Mouse (Mus musculus) forebrain, embryonic 11.5 days (tissue): ENCODE measurements at regions not wholly inside any gene's neighbourhood (a gene's known extent, or its start where the extent isn't known, plus 50 kb on each side); places are given as distances from the start of the nearest gene placed in this dataset.

ENCODE experiments used
- ATAC-seq: fragments of 200-750 bp; cut with Nextera tagmentation; replicated peaks from 2 replicates; pipeline ENCODE4 v1.8.0; 2017; ENCODE audit warnings: moderate TSS enrichment; ENCODE audit not compliant: low FRiP score
- DNase-seq: peaks from one replicate; pipeline ENCODE4 v3.0.0-alpha.2; 2017; ENCODE audit warnings: low spot score
- H3K27ac ChIP-seq: fragments of 300-500 bp; sonication (generic); 2 replicates; pipeline ENCODE4 v1.5.1; 2014; ENCODE audit warnings: low read depth, low read length
- H3K27me3 ChIP-seq: fragments of 300-500 bp; sonication (generic); 2 replicates; pipeline ENCODE4 v1.6.1; 2014; ENCODE audit warnings: mild to moderate bottlenecking, low read length, mixed read lengths; ENCODE audit not compliant: control insufficient read depth, insufficient read depth
- H3K36me3 ChIP-seq: fragments of 300-500 bp; sonication (generic); 2 replicates; pipeline ENCODE4 v1.6.1; 2014; ENCODE audit warnings: mild to moderate bottlenecking, low read length, moderate library complexity, mixed read lengths; ENCODE audit not compliant: control insufficient read depth, insufficient read depth
- H3K4me1 ChIP-seq: fragments of 300-500 bp; sonication (generic); replicated peaks from 2 replicates; pipeline ENCODE4 v1.6.1; 2014; ENCODE audit warnings: low read length, mixed read lengths; ENCODE audit not compliant: control insufficient read depth, insufficient read depth
- H3K4me2 ChIP-seq: fragments of 300-500 bp; sonication (generic); 2 replicates; pipeline ENCODE4 v1.6.1; 2014; ENCODE audit warnings: low read depth, mild to moderate bottlenecking, low read length, moderate library complexity, mixed read lengths; ENCODE audit not compliant: severe bottlenecking
- H3K4me3 ChIP-seq: fragments of 300-500 bp; sonication (generic); 2 replicates; pipeline ENCODE4 v1.5.1; 2014; ENCODE audit warnings: low read depth, low read length
- H3K9ac ChIP-seq: fragments of 300-500 bp; sonication (generic); 2 replicates; pipeline ENCODE4 v1.6.1; 2014; ENCODE audit warnings: low read length
- H3K9me3 ChIP-seq: fragments of 300-500 bp; sonication (generic); 2 replicates; pipeline ENCODE4 v1.6.1; 2016; ENCODE audit warnings: low read length, mixed read lengths; ENCODE audit not compliant: control insufficient read depth
- WGBS: fragments of 180-500 bp; shearing (Covaris S2); extraction: QIAGEN DNeasy Blood & Tissue Kit; methylation state at CpG from one replicate; pipeline ENCODE4 v1.1.7; 2014; 5-methylcytosine and 5-hydroxymethylcytosine counted together

DNA sequence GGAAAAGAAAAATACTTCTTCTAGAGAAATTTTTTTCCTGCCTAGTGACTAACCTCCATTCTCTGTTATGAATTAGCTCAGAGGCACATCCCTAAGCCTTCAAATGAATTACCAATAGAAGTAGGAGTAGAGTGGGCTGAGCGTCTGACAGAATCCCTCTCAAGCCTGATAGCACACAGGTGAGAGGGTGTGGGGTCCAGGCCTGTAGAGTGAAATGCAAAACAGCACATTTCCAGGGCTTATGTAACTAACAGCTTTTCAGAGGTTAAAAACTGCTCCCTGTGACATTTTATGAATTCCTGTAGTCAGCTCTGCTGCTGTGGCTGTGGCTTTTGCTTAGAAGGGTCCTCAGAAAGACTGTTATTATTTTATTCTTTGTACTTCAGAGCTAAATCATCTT is 187.7 kb upstream of the AI593442 start:
- Histone ChIP-seq H3K36me3 (no peaks in the 10 kb centered on the region), H3K4me2 (no peak overlapping the region)
- ATAC-seq, result no peak

GRCm38 (mm10) chr9:52860327-52860726 is 180.7 kb upstream of the AI593442 start:
- no peak overlapping the region for H3K27ac ChIP-seq
- ATAC-seq (no peak), DNase-seq (no peak)
- 69% methylated on average over 4 of the region's 4 CpGs for WGBS
- no peak overlapping the region for H3K9ac ChIP-seq
- H3K9me3 ChIP-seq, result no peaks in the 10 kb centered on the region
- H3K27me3 ChIP-seq, result no peaks in the 10 kb centered on the region
- H3K4me2 ChIP-seq, result no peak overlapping the region
- H3K4me3 ChIP-seq, result no peak overlapping the region
- no peaks in the 10 kb centered on the region for H3K36me3 ChIP-seq
- no peaks in the 10 kb centered on the region for H3K4me1 ChIP-seq

More for the DNA sequence above, 187.7 kb upstream of the AI593442 start:
- 72% methylated on average over 1 of the region's 1 CpGs for WGBS
- Histone ChIP-seq H3K4me1 (no peaks in the 10 kb centered on the region), H3K27me3 (no peaks in the 10 kb centered on the region), H3K9ac (no peak overlapping the region), H3K4me3 (no peak overlapping the region), H3K9me3 (no peaks in the 10 kb centered on the region), H3K27ac (no peak overlapping the region)
- no peak for DNase-seq

DNA sequence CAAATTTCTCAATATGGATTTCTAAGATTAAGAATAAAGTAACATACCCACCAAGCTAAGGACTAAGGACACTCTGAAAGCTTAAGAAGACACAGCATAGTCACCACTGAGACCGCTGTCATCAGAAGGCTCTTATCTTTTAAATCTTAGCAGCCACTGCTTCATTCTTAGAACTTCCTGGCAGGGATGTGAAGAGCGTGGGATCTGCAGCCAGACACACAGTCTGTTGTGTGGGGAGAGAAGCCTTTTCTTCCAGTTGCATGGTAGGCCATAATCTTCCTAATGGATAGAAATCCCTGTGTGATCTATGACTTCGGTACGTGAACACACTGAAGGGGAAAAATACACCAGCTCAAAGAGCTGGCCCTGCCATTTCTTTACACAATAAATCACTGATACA is 178.8 kb upstream of the AI593442 start:
- 53% methylated on average over 4 of the region's 4 CpGs for WGBS
- Histone ChIP-seq H3K27me3 (no peaks in the 10 kb centered on the region), H3K27ac (no peak overlapping the region), H3K9ac (no peak overlapping the region), H3K36me3 (no peaks in the 10 kb centered on the region), H3K4me3 (no peak overlapping the region), H3K9me3 (no peaks in the 10 kb centered on the region), H3K4me1 (no peaks in the 10 kb centered on the region), H3K4me2 (no peak overlapping the region)
- no peak for DNase-seq
- ATAC-seq, result no peak

- Histone ChIP-seq H3K9me3 (no peaks in the 10 kb centered on the region), H3K27me3 (no peaks in the 10 kb centered on the region), H3K4me2 (no peak overlapping the region), H3K36me3 (no peaks in the 10 kb centered on the region), H3K4me1 (no peaks in the 10 kb centered on the region), H3K4me3 (no peak overlapping the region), H3K9ac (no peak overlapping the region), H3K27ac (no peak overlapping the region)
- no peak for ATAC-seq
- no peak for DNase-seq
- 82% methylated on average over 6 of the region's 6 CpGs for WGBS
Measured at GRCm38 (mm10) chr9:52853338-52853737, 173.8 kb upstream of the AI593442 start.

GRCm38 (mm10) chr9:52850552-52850951 is 171.0 kb upstream of the AI593442 start:
- H3K4me1 ChIP-seq, result no peaks in the 10 kb centered on the region
- no peaks in the 10 kb centered on the region for H3K9me3 ChIP-seq
- H3K36me3 ChIP-seq, result no peaks in the 10 kb centered on the region
- no peaks in the 10 kb centered on the region for H3K27me3 ChIP-seq
- no peak for ATAC-seq
- DNase-seq, result no peak
- H3K4me2 ChIP-seq, result no peak overlapping the region
- H3K27ac ChIP-seq, result no peak overlapping the region
- H3K4me3 ChIP-seq, result no peak overlapping the region
- no peak overlapping the region for H3K9ac ChIP-seq
- 92% methylated on average over 2 of the region's 2 CpGs for WGBS

DNA sequence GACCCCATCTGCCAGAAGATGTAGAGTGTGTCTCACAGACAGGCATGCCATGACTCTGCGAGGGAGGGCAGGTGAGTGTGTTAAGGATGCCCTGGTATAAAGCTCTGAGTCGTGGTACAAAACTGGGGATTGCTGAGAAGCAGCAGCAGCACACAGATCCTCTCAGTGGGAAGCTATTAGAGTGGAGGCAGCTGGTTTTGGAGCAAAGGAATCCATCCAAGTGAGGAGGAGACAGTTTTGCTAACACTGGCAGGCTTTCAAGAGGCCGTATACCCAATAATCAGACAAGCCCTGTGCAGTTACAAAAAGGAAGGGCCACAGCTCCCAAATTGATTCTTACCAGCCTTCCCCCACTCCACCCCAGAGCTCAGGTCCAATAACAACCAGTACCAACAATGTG is 170.4 kb upstream of the AI593442 start:
- H3K9me3 ChIP-seq, result no peaks in the 10 kb centered on the region
- no peak overlapping the region for H3K9ac ChIP-seq
- no peak overlapping the region for H3K4me2 ChIP-seq
- DNase-seq, result no peak
- H3K4me3 ChIP-seq, result no peak overlapping the region
- WGBS, result 68% methylated on average over 3 of the region's 3 CpGs
- no peak overlapping the region for H3K27ac ChIP-seq
- ATAC-seq, result no peak
- H3K36me3 ChIP-seq, result no peaks in the 10 kb centered on the region
- no peaks in the 10 kb centered on the region for H3K4me1 ChIP-seq
- no peaks in the 10 kb centered on the region for H3K27me3 ChIP-seq

DNA sequence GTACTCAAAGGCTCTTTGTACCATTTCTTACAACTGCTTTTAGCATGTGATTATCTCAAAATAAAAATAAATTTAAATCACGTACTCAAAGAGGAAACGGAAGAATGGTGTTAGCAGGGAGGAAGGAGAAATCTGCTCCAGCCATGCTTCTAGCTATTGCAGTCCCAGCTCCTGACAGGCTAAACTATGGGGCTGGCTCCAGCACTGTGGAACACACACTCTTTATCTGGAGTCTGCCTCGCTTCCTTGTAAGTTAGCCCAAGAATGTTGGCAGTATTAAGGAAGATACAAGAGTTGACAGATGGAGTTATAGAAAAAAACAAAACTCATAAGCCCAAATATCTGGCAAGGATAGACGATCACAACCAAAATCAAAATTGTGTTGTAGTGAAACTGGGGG is 161.5 kb upstream of the AI593442 start:
- no peaks in the 10 kb centered on the region for H3K4me1 ChIP-seq
- ATAC-seq (no peak), DNase-seq (no peak)
- H3K9ac ChIP-seq, result no peak overlapping the region
- 90% methylated on average over 4 of the region's 4 CpGs for WGBS
- H3K4me2 ChIP-seq, result no peak overlapping the region
- no peaks in the 10 kb centered on the region for H3K27me3 ChIP-seq
- no peaks in the 10 kb centered on the region for H3K36me3 ChIP-seq
- H3K9me3 ChIP-seq, result no peaks in the 10 kb centered on the region
- no peak overlapping the region for H3K4me3 ChIP-seq
- H3K27ac ChIP-seq, result no peak overlapping the region

- H3K36me3 ChIP-seq, result no peaks in the 10 kb centered on the region
- H3K4me3 ChIP-seq, result no peak overlapping the region
- no peaks in the 10 kb centered on the region for H3K4me1 ChIP-seq
- no peak overlapping the region for H3K4me2 ChIP-seq
- H3K9ac ChIP-seq, result no peak overlapping the region
- no peak for DNase-seq
- H3K27me3 ChIP-seq, result no peaks in the 10 kb centered on the region
- H3K9me3 ChIP-seq, result no peaks in the 10 kb centered on the region
- no peak for ATAC-seq
- H3K27ac ChIP-seq, result no peak overlapping the region
Measured at GRCm38 (mm10) chr9:52839996-52840395, 160.4 kb upstream of the AI593442 start.

GRCm38 (mm10) chr9:52836151-52836630 is 156.6 kb upstream of the AI593442 start:
- Histone ChIP-seq H3K4me2 (no peak overlapping the region), H3K4me3 (no peak overlapping the region), H3K4me1 (no peaks in the 10 kb centered on the region), H3K36me3 (no peaks in the 10 kb centered on the region), H3K9me3 (no peaks in the 10 kb centered on the region), H3K27ac (no peak overlapping the region), H3K27me3 (no peaks in the 10 kb centered on the region), H3K9ac (no peak overlapping the region)
- DNase-seq (no peak), ATAC-seq (no peak)
- 81% methylated on average over 6 of the region's 6 CpGs for WGBS
